Mouse (Mus musculus): Measurements from ENCODE around the gene Grik4.

- TF ChIP-seq CHD2 (IDR thresholded peaks at IDR 0.05; ENCODE audit: low read depth, low read length): no peak
- TF ChIP-seq MAFK (IDR thresholded peaks at IDR 0.05; ENCODE audit: insufficient read depth, low read depth, low read length): no peak
- TF ChIP-seq ZNF384 (IDR thresholded peaks at IDR 0.05; ENCODE audit: low read depth, low read length): no peak
- no peak for TF ChIP-seq ZC3H11A (IDR thresholded peaks at IDR 0.05; ENCODE audit: borderline replicate concordance, low read depth, low read length)
- TF ChIP-seq HCFC1 (IDR thresholded peaks at IDR 0.05; ENCODE audit: borderline replicate concordance, insufficient read depth, low read length): no peak
These were observed 65.9 kb downstream of the Grik4 start for GRCm38 (mm10) chr9:42878401-42878800.
